Mouse (Mus musculus): ENCODE data around the gene Ube2o. TPM values are rescaled to one million over a fixed set of nuclear protein-coding genes. Genes with fewer than 3 reads are reported as not detected.

Gene Ube2o
- polyA plus RNA-seq, 1 experiment from 2014 or later: 19.9 TPM

DNA sequence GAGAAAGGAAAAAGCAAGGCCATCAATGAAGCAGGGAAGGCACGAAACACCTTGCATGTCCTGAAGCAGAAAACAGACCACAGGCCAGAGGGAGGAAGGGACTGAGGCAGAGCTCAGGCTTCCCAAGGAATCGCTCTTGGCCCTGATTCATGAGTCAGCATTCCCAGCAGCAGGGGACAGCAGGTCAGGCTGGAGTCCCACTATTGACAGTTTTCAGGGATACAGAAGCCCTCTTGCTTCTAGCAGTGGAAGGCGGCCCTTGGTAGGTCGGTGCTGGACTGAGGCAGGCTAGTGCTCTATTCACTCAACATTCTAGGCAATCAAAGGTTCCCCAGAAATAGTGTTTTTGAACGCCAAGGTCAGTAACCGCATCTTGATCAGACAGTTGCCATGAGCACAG, 6.8 kb downstream of the Ube2o start:
- no peaks in the 10 kb centered on the region for H3K36me3 ChIP-seq
- no peak overlapping the region for H3K9ac ChIP-seq
- ATAC-seq (ENCODE audit: insufficient number of reproducible peaks, insufficient read depth, low FRiP score, low TSS enrichment): no peak
- no peak overlapping the region for H3K4me3 ChIP-seq
- H3K9me3 ChIP-seq: no peaks in the 10 kb centered on the region
- no peaks in the 10 kb centered on the region for H3K27me3 ChIP-seq
- H3K4me2 ChIP-seq (replicated peaks): no peak overlapping the region
- H3K27ac ChIP-seq: no peak overlapping the region
- WGBS: 55% methylated on average over 6 of the region's 6 CpGs
- H3K4me1 ChIP-seq: peaks cover 47% of the 10 kb centered on the region

DNA sequence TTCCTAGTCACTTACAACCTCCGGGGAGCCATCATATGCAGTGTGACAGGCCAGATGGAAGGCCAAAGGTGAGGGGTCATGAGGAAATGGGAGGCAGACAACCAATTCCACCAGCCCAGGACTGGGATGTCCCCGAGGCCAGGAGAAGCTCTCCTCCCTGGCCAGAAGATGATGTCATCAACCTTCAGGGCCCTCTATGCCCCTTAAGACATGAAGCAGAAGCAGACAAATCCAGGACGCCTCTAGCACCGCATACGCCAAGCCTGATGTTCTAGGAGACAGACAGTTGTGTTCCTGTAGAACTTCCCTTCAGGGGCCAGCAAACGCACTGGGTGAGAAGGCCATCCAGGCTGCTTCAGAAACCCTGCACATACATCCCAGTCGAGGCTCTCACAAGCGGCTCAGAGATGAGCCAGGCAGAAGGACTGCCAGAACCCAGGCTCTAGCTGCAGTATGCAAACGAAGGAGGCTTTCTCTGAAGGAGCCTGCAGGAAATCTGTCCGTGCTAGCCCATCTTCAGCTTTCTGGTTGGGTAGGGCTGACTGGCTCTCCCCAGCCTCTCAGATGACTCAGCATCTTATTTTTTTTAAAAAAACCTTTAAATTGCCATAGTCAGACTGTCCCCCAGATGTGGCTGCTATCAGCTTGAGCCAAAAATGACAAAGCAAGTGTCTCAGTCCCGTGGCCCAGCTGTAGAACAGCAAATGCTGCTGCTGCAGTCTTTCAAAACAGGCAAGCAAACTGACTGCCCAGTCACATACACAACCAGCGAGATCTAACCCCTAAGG, 8.3 kb downstream of the Ube2o start:
- no peak for ATAC-seq (ENCODE audit: insufficient number of reproducible peaks, insufficient read depth, low FRiP score, low TSS enrichment)
- Histone ChIP-seq H3K4me3 (no peak overlapping the region), H3K9ac (0 out of 2 replicates have a peak overlapping the region, but pooled peaks have one; percentile 2), H3K27ac (0 out of 2 replicates have a peak overlapping the region, but pooled peaks have one; percentile 7), H3K4me1 (peaks cover 42% of the 10 kb centered on the region), H3K36me3 (no peaks in the 10 kb centered on the region), H3K27me3 (no peaks in the 10 kb centered on the region), H3K4me2 (replicated peaks) (no peak overlapping the region), H3K9me3 (no peaks in the 10 kb centered on the region)
- WGBS: 43% methylated on average over 12 of the region's 12 CpGs

DNA sequence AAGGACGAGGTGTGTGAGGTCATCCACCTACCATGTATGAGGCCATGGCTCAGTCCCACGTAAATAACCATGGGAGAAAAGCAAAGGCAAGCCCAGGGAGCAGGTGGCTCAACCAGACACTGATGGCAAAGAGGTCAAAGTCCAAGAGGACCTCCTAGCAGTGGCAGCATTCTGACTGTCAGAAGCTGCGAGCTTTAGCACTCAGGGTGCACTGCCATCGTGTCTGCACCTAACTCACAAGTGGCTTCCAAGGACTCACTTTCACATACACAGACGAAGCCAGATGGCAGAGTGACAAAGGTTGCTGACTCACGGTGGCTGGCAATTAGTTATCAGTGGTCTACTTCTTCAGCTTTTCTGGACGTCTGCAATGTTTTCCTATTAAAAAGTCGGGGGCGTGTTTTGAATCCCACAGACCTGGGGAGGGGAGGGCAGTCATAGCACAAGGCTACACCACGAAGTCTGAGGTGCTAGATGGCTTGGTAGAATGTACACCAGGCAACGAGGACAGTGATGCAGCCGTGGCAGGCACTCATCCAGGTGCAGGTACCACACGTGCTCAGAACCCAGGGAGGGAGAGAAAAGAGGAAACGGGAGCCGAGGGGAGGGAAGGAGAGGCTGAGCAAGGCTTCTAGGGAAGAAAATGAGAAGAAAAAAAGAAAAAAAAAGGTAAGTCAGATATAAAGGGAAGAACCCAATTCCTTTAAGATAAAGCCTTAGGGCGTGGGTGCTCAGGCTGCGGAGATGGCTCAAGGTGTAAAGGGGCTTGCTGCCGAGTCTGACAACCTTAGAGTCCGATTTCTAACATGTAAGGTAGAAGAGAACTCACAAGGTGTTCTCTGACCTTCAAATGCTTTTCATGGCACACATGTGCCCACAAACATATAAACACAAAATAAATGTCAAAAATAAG, 9.2 kb downstream of the Ube2o start:
- no peak overlapping the region for H3K4me3 ChIP-seq
- ATAC-seq (ENCODE audit: insufficient number of reproducible peaks, insufficient read depth, low FRiP score, low TSS enrichment): no peak
- peaks cover 42% of the 10 kb centered on the region for H3K4me1 ChIP-seq
- no peak overlapping the region for H3K4me2 ChIP-seq (replicated peaks)
- H3K27ac ChIP-seq: no peak overlapping the region
- WGBS: 84% methylated on average over 19 of the region's 19 CpGs
- H3K36me3 ChIP-seq: no peaks in the 10 kb centered on the region
- H3K27me3 ChIP-seq: no peaks in the 10 kb centered on the region
- no peaks in the 10 kb centered on the region for H3K9me3 ChIP-seq
- no peak overlapping the region for H3K9ac ChIP-seq

DNA sequence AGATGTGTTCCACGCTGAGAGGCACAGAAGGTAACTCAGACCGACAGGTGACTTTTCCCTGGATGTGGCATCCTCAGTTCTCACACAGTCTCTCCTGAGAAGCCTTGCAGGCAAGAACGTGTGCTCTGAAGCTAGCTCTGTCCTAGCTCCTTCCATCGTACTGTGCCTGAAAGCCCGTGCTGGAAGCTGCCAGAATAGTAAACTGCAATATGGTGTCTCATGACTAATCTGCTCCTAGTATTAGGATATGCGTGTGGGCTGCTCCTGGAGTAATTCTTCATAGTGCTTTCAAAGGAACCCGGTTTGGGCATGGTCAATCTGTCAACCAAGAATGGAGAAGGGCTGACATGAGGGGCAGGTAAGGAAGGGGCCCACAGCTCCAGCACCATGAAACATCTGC, 10.4 kb downstream of the Ube2o start:
- no peaks in the 10 kb centered on the region for H3K36me3 ChIP-seq
- H3K4me3 ChIP-seq: no peak overlapping the region
- WGBS: 87% methylated on average over 7 of the region's 7 CpGs
- H3K4me2 ChIP-seq (replicated peaks): no peak overlapping the region
- no peak overlapping the region for H3K27ac ChIP-seq
- ATAC-seq (ENCODE audit: insufficient number of reproducible peaks, insufficient read depth, low FRiP score, low TSS enrichment): no peak
- H3K9ac ChIP-seq: no peak overlapping the region
- peaks cover 31% of the 10 kb centered on the region for H3K4me1 ChIP-seq
- H3K9me3 ChIP-seq: no peaks in the 10 kb centered on the region
- H3K27me3 ChIP-seq: no peaks in the 10 kb centered on the region

DNA sequence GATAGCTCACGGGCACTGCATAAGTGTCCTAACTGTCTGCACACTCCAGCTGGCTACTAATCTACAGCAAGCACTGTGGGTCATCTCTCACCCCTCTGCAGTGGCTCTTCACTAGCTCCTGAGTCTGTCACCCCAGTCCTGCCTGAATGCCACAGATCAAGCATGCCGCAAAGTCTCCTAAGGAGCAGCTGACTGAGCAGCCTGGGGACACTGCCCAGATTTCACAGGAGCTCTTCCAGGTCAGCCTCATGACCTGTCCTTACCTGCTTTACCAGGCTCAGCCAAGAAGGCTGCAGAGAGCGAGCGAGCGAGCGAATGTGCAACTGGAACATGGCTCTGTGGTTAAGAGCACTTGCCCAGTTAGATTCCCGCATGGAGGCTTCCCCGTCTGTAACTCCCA, 13.7 kb downstream of the Ube2o start:
- Histone ChIP-seq H3K36me3 (no peaks in the 10 kb centered on the region), H3K27me3 (no peaks in the 10 kb centered on the region), H3K9me3 (no peaks in the 10 kb centered on the region), H3K4me1 (0 out of 2 replicates have a peak, but pooled peaks cover 4% of the 10 kb centered on the region), H3K9ac (no peak overlapping the region), H3K4me3 (no peak overlapping the region), H3K27ac (no peak overlapping the region), H3K4me2 (replicated peaks) (no peak overlapping the region)
- ATAC-seq (ENCODE audit: insufficient number of reproducible peaks, insufficient read depth, low FRiP score, low TSS enrichment): no peak
- WGBS: 86% methylated on average over 8 of the region's 8 CpGs

DNA sequence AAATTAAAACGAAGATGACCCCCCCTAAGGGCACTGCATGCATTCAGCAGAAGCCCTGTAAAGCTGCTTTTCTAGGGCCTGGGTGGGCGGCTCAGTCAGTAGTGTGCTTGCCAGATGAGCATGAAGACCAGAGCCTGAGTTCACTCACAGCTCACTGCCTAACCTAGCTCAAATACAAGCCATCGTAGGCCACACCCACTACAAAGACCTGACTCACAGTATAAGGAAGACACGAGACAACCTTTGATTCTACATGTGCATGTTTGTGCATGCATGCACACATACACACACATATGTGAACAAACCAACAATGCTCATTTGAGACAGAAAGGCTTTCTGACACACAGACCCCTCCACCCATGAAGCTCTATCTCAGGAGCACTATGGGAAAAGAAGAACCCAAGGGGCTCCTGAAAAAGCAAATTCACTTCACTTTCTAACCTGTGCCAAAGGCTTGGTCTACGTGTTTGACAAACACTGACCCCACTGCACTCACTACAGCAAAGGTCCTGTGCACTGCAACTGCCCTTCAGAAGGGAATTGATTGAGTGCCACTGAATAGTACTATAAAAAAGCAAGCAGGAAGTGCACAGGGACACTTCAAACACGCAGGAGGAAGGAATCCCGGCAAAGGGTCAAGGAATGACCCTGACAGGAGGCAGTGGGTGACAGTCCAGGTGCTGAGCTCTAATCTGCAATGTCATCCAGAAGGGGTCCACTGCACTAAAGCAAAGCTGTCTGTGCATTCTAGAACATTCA, 15.8 kb downstream of the Ube2o start:
- WGBS: 69% methylated on average over 7 of the region's 7 CpGs
- H3K27me3 ChIP-seq: no peaks in the 10 kb centered on the region

DNA sequence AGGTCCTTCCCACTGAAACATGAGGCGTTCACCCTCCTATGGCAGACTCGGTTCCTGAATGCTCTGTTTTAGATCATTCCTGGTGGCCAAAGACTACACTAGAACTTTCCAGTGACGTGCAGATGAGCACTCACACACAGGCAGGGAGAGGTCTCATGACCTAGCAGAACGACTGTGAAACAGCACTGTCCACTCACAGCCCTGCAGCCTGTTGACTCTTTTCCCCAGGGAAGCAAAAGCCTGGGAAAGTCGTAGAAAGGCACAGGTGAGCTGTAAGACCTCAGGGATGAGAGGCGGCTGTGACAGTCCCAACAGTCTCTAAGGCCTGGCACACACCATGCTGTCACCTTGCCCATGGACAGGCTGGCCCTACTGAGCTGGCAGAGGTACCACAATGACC, 24.9 kb downstream of the Ube2o start:
- Histone ChIP-seq H3K9me3 (no peaks in the 10 kb centered on the region), H3K4me2 (replicated peaks) (no peak overlapping the region), H3K27me3 (no peaks in the 10 kb centered on the region), H3K9ac (no peak overlapping the region), H3K4me1 (peaks cover 17% of the 10 kb centered on the region), H3K27ac (no peak overlapping the region), H3K36me3 (no peaks in the 10 kb centered on the region), H3K4me3 (no peak overlapping the region)
- ATAC-seq (ENCODE audit: insufficient number of reproducible peaks, insufficient read depth, low FRiP score, low TSS enrichment): no peak
- 60% methylated on average over 6 of the region's 6 CpGs for WGBS

More for the DNA sequence above, 15.8 kb downstream of the Ube2o start:
- Histone ChIP-seq H3K4me3 (no peak overlapping the region), H3K4me1 (no peaks in the 10 kb centered on the region), H3K9ac (no peak overlapping the region), H3K4me2 (replicated peaks) (no peak overlapping the region), H3K9me3 (no peaks in the 10 kb centered on the region), H3K27ac (no peak overlapping the region), H3K36me3 (no peaks in the 10 kb centered on the region)
- no peak for ATAC-seq (ENCODE audit: insufficient number of reproducible peaks, insufficient read depth, low FRiP score, low TSS enrichment)

DNA sequence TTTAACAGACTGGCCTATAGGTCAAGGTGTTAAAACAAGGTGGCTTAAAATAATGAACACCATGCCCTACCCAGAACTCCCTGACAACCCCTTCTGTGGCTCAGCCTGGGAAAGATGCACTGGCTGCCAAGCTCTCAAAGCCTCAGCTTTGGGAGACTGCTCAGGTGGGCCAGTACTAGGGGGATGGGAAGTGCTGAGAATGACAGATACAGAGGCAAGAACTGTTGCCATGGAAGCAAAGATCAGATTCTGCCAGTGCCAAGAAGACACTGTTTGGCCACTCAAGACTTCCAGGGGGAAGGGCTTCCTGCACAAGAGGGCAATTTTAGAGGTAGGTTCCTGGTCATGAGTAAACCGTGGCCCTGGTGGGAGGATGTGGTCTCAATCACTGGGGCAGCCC, 25.7 kb downstream of the Ube2o start:
- Histone ChIP-seq H3K9ac (no peak overlapping the region), H3K27ac (no peak overlapping the region), H3K9me3 (no peaks in the 10 kb centered on the region), H3K4me2 (replicated peaks) (no peak overlapping the region), H3K27me3 (no peaks in the 10 kb centered on the region), H3K4me3 (no peak overlapping the region), H3K4me1 (peaks cover 25% of the 10 kb centered on the region), H3K36me3 (no peaks in the 10 kb centered on the region)
- no peak for ATAC-seq (ENCODE audit: insufficient number of reproducible peaks, insufficient read depth, low FRiP score, low TSS enrichment)
- WGBS: 81% methylated on average over 1 of the region's 1 CpGs

DNA sequence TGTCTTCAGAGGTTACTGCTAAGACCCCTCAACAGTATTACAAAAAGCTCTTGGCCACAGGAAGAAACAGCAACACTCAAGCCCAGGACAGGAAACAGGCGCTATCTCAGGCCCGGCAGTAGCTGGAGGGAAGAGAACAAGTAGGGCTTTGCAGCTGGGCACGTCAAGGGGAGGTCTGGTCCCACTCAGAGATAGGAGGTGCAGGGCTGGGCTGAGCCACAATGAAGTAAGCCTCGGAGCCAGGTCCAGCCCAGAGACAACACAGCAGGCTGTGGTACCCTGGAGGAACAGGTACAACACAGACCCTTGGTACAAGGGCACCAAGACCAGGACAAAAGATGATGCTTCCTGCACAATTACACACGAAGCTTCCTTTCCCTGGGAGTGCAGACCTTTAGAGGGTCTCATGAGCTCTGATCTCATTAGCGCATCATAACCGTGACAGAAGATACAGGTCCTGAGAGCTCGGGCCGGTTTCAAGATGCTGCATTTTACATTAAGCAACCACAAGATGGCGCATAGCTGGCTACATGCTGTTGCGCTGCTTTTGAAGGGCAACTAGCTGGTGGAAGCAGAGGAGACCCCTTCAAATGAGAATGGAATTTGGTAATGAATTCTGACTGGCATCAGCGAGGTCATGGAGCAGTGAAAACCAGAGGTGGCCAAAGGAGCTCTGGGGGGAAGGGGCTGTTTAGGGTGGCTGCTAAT, 26.9 kb downstream of the Ube2o start:
- H3K9ac ChIP-seq: no peak overlapping the region
- peaks cover 32% of the 10 kb centered on the region for H3K4me1 ChIP-seq
- H3K27ac ChIP-seq: no peak overlapping the region
- no peaks in the 10 kb centered on the region for H3K36me3 ChIP-seq
- H3K27me3 ChIP-seq: no peaks in the 10 kb centered on the region
- H3K4me2 ChIP-seq (replicated peaks): no peak overlapping the region
- WGBS: 46% methylated on average over 12 of the region's 12 CpGs
- no peak for ATAC-seq (ENCODE audit: insufficient number of reproducible peaks, insufficient read depth, low FRiP score, low TSS enrichment)
- H3K9me3 ChIP-seq: no peaks in the 10 kb centered on the region
- no peak overlapping the region for H3K4me3 ChIP-seq

DNA sequence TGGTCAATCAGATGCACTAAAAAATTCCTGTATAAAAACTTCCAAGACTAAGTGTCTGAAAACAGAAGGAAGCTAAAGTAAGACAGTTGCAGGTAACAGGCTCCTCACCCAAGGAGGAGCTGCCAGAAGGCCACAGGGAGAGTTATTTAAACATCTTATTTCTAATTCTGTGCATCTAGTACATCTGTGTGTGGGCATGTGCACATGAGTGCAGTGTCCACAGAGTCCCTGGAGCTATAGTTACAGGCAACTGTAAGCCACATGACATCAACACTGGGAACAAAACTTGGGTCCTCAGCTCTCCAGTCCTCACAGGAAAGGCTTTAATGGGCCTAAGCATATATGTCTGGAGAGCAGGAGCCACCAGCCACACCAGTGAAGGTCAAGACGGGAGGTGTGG, 29.1 kb downstream of the Ube2o start:
- Histone ChIP-seq H3K36me3 (peaks cover 12% of the 10 kb centered on the region; the same call in 1 of the 2 replicates), H3K27me3 (no peaks in the 10 kb centered on the region), H3K9me3 (no peaks in the 10 kb centered on the region), H3K4me3 (no peak overlapping the region), H3K27ac (no peak overlapping the region), H3K4me1 (peaks cover 28% of the 10 kb centered on the region), H3K9ac (no peak overlapping the region), H3K4me2 (replicated peaks) (no peak overlapping the region)
- ATAC-seq (ENCODE audit: insufficient number of reproducible peaks, insufficient read depth, low FRiP score, low TSS enrichment): no peak
- WGBS: 87% methylated on average over 1 of the region's 1 CpGs

DNA sequence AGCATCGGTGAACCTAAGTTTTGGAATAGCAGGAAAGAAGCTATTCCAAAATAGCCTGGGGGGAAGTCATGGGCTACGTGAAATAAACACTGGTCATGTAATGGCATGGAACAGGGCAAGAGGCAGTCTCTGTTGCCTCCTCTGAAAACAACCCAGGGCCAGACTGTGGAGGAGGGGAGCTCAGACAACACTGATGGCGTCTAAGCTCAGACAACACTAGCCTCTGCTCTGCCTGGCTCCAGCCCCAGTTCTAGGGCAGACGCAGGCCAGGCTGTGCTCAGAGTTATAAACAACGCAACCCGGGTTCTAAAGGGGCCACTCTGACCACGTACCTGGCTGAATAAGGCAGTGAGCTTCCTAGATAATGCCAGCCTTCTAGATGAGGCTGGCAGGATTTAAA, 30.5 kb downstream of the Ube2o start:
- no peak overlapping the region for H3K9ac ChIP-seq
- no peak overlapping the region for H3K4me3 ChIP-seq
- H3K4me1 ChIP-seq: peaks cover 22% of the 10 kb centered on the region
- H3K27ac ChIP-seq: peak overlapping the region; percentile 55; the same call in 1 of the 2 replicates
- 50% methylated on average over 7 of the region's 7 CpGs for WGBS
- no peak for ATAC-seq (ENCODE audit: insufficient number of reproducible peaks, insufficient read depth, low FRiP score, low TSS enrichment)
- H3K36me3 ChIP-seq: peaks cover 24% of the 10 kb centered on the region
- H3K27me3 ChIP-seq: no peaks in the 10 kb centered on the region
- no peaks in the 10 kb centered on the region for H3K9me3 ChIP-seq
- no peak overlapping the region for H3K4me2 ChIP-seq (replicated peaks)

Measured in embryonic facial prominence, embryonic 12.5 days (tissue).